Mouse (Mus musculus) kidney, adult 2 months (tissue): ENCODE measurements around the gene Cers3.

Experiments
- CTCF ChIP-seq: fragments of 200-500 bp; conservative IDR thresholded peaks from 2 replicates; pipeline ENCODE4 v1.5.1; 2011; ENCODE audit warnings: low read depth, mild to moderate bottlenecking, control low read depth, low read length, moderate library complexity, mixed read lengths; ENCODE audit not compliant: insufficient read depth, insufficient read length
- POLR2A ChIP-seq: fragments of 200-500 bp; IDR thresholded peaks from one replicate; pipeline ENCODE4 v1.6.1; 2011; ENCODE audit warnings: low read depth, low read length, control low read depth

DNA sequence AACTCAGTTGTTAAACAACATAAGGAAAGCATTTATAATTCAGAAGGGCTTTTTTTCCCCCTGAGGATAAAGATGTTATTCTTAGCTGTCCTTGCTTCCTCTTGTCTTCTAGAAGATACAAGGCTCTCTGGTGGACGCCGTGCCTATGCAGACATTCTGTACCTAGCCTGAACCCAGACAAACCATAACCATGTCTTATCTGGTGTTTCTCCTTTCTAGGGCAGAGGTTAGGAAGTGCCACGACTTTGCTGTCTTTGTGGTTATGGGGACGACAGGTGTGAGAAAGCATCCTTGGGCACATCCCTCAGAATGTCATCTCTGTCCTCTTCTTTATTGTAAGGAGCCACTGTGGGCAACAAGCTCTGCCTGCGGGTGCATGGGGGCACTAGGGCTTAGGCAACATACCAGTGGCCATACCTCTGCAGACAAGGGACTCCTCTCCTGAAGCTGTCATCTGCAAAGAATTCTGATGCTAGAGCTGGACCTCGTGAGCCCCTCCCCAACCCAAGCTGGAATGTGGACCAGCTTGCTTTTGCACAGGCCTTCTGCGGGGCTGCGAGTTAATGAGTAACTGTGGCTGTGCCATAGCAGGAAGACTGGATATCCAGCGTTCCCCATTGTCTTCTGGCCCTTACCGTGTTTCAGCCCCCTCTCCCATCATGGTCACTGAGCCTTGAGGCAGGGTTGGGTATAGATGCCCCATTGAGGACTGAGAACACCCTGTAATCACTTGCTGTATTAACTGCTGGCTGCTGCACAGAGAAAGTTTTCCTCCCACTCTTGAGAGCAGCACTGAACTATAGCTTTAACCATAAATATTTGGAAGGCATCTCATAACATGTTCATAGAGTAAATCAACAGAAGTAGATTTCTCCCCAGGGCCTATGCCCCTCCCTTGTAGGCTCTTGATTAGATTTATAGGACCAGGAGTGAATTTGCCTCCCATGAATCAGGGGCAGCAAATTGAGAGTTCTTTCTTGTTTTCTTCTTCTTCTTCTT is 36.9 kb downstream of the Cers3 start:
- TF ChIP-seq POLR2A (no peak), CTCF (no peak)
